Mouse (Mus musculus): ENCODE measurements at regions not wholly inside any gene's neighbourhood (a gene's known extent, or its start where the extent isn't known, plus 50 kb on each side); places are given as distances from the start of the nearest gene placed in this dataset.

- TF ChIP-seq CTCF (IDR thresholded peaks at IDR 0.05; ENCODE audit: control insufficient read depth, insufficient read depth, insufficient replicate concordance, low read depth, low read length) (no peak), POLR2A (IDR thresholded peaks at IDR 0.05; ENCODE audit: control insufficient read depth, low read depth, low read length) (no peak)
Measured at GRCm38 (mm10) chr4:105299358-105299757, 142.2 kb downstream of the Plpp3 start.

All from testis, adult 2 months (tissue).